Mouse (Mus musculus) liver, adult 2 months (tissue): ENCODE measurements around the gene Hectd4. TPM values are rescaled to one million over a fixed set of nuclear protein-coding genes. Genes with fewer than 3 reads are reported as not detected.

Experiments used
- DNase-seq: peaks from one replicate; pipeline ENCODE4 v3.0.0-alpha.2; 2011; ENCODE audit warnings: low read depth, low spot score; ENCODE audit errors: extremely low read depth
- H3K27ac ChIP-seq: fragments of 200-500 bp; replicated peaks from 2 replicates; pipeline ENCODE4 v1.5.1; 2012; ENCODE audit warnings: low read depth, mild to moderate bottlenecking, control low read depth, inconsistent platforms, low read length; ENCODE audit not compliant: insufficient read depth
- H3K27me3 ChIP-seq: fragments of 200-500 bp; 2 replicates; pipeline ENCODE4 v1.6.1; 2012; ENCODE audit warnings: mild to moderate bottlenecking, moderate library complexity, low read length, inconsistent platforms; ENCODE audit not compliant: control insufficient read depth, insufficient read depth
- H3K36me3 ChIP-seq: fragments of 200-500 bp; 2 replicates; pipeline ENCODE4 v1.6.1; 2012; ENCODE audit warnings: low read length, inconsistent platforms; ENCODE audit not compliant: control insufficient read depth, insufficient read depth
- H3K4me1 ChIP-seq: fragments of 200-500 bp; 2 replicates; pipeline ENCODE4 v1.6.1; 2011; ENCODE audit warnings: low read length; ENCODE audit not compliant: control insufficient read depth, insufficient read depth
- H3K4me3 ChIP-seq: fragments of 200-500 bp; 2 replicates; pipeline ENCODE4 v1.5.1; 2011; ENCODE audit warnings: low read depth, mild to moderate bottlenecking, control low read depth, low read length, moderate library complexity; ENCODE audit not compliant: insufficient read depth
- H3K79me2 ChIP-seq: fragments of 200-500 bp; 2 replicates; pipeline ENCODE4 v1.6.1; 2012; ENCODE audit warnings: inconsistent platforms, mild to moderate bottlenecking, low read length, moderate library complexity; ENCODE audit not compliant: control insufficient read depth, insufficient read depth
- H3K9ac ChIP-seq: fragments of 200-500 bp; 2 replicates; pipeline ENCODE4 v1.6.1; 2012; ENCODE audit warnings: low read depth, mild to moderate bottlenecking, control low read depth, inconsistent platforms, low read length
- CTCF ChIP-seq: fragments of 200-500 bp; IDR thresholded peaks from 2 replicates; pipeline ENCODE4 v1.5.1; 2011; ENCODE audit warnings: low read depth, low read length, control low read depth
- POLR2A ChIP-seq: fragments of 200-500 bp; IDR thresholded peaks from 2 replicates; pipeline ENCODE4 v1.6.1; 2011; ENCODE audit warnings: low read length, control low read depth; ENCODE audit not compliant: insufficient read depth; ENCODE audit errors: extremely low read depth
- WGBS: fragments of 180-500 bp; shearing (Covaris S2); methylation state at CpG from one replicate; pipeline ENCODE4 v1.1.7; 2018; 5-methylcytosine and 5-hydroxymethylcytosine counted together
- polyA plus RNA-seq: library from polyadenylated mRNA; depleted of rRNA; stranded (reverse); fragments of >200 nt; gene quantifications from 2 replicates; pipeline ENCODE4 v1.2.3, GENCODE M21; 2012; rRNA removed
- total RNA-seq: library from RNA; depleted of rRNA; stranded (reverse); fragments of >200 nt; gene quantifications from 2 replicates; pipeline ENCODE4 v1.2.3, GENCODE M21; 2014; rRNA removed

Gene Hectd4
- total and polyA plus RNA-seq, 2 experiments, result 7.6 to 9.7 TPM

- H3K4me1 ChIP-seq, result peaks cover 24% of the 10 kb centered on the region
- H3K9ac ChIP-seq, result no peak overlapping the region
These were observed 180.8 kb downstream of the Hectd4 start for GRCm38 (mm10) chr5:121400849-121401248.

GRCm38 (mm10) chr5:121407856-121408255 lies 187.8 kb downstream of the Hectd4 start:
- Histone ChIP-seq H3K27ac (peak overlapping the region; percentile 38), H3K4me1 (peaks cover 13% of the 10 kb centered on the region), H3K36me3 (peaks cover 12% of the 10 kb centered on the region), H3K9ac (no peak overlapping the region), H3K79me2 (peaks cover 21% of the 10 kb centered on the region; the same call in 1 of the 2 replicates), H3K27me3 (no peaks in the 10 kb centered on the region), H3K4me3 (no peak overlapping the region)
- TF ChIP-seq POLR2A, result no peak
- no peak for TF ChIP-seq CTCF
- WGBS, result 30% methylated on average over 8 of the region's 8 CpGs
- DNase-seq, result peak; percentile 96

More at GRCm38 (mm10) chr5:121400849-121401248, 180.8 kb downstream of the Hectd4 start:
- Histone ChIP-seq H3K79me2 (peaks cover 45% of the 10 kb centered on the region), H3K27ac (peak overlapping the region; percentile 20), H3K36me3 (no peaks in the 10 kb centered on the region), H3K27me3 (no peaks in the 10 kb centered on the region), H3K4me3 (no peak overlapping the region)
- WGBS, result 34% methylated on average over 5 of the region's 5 CpGs
- DNase-seq, result peak; percentile 64
- TF ChIP-seq POLR2A, result no peak

GRCm38 (mm10) chr5:121410975-121411374 lies 191.0 kb downstream of the Hectd4 start:
- peaks cover 11% of the 10 kb centered on the region for H3K79me2 ChIP-seq
- no peak for DNase-seq
- peaks cover 13% of the 10 kb centered on the region for H3K4me1 ChIP-seq
- H3K27ac ChIP-seq, result no peak overlapping the region
- peaks cover 37% of the 10 kb centered on the region for H3K36me3 ChIP-seq
- no peaks in the 10 kb centered on the region for H3K27me3 ChIP-seq
- H3K9ac ChIP-seq, result no peak overlapping the region
- TF ChIP-seq POLR2A, result no peak
- TF ChIP-seq CTCF, result no peak
- no peak overlapping the region for H3K4me3 ChIP-seq
- 58% methylated on average over 4 of the region's 4 CpGs for WGBS

Other genes with a start within 250 kb of the Hectd4 start
- gene Rph3a, start 210.1 kb upstream of the Hectd4 start, total RNA-seq, result 0.07 TPM in 1 of 2 replicates, not detected in the other
- gene Rph3a, start 210.1 kb upstream of the Hectd4 start, polyA plus RNA-seq, result not detected in 2 replicates
- 23.1 and 30.3 TPM in 2 replicates for gene Ptpn11, start 28.8 kb upstream of the Hectd4 start, total RNA-seq
- 15.6 and 17.0 TPM in 2 replicates for gene Ptpn11, start 28.8 kb upstream of the Hectd4 start, polyA plus RNA-seq
- gene Rpl6, start 15.7 kb upstream of the Hectd4 start, total RNA-seq, result 135 and 163 TPM in 2 replicates
- gene Rpl6, start 15.7 kb upstream of the Hectd4 start, polyA plus RNA-seq, result 122 and 146 TPM in 2 replicates
- 49.5 and 53.7 TPM in 2 replicates for gene Trafd1, start 165.4 kb downstream of the Hectd4 start, total RNA-seq
- gene Trafd1, start 165.4 kb downstream of the Hectd4 start, polyA plus RNA-seq, result 53.2 and 67.0 TPM in 2 replicates
- gene Naa25, start 177.7 kb downstream of the Hectd4 start, total RNA-seq, result 8.6 and 8.9 TPM in 2 replicates
- gene Naa25, start 177.7 kb downstream of the Hectd4 start, polyA plus RNA-seq, result 5.8 and 7.6 TPM in 2 replicates
- not detected in 2 replicates for gene Tmem116, start 231.7 kb downstream of the Hectd4 start, total RNA-seq
- 0.20 and 0.21 TPM in 2 replicates for gene Tmem116, start 231.7 kb downstream of the Hectd4 start, polyA plus RNA-seq
- 21.9 and 30.0 TPM in 2 replicates for gene Erp29, start 232.3 kb downstream of the Hectd4 start, total RNA-seq
- 21.5 and 27.1 TPM in 2 replicates for gene Erp29, start 232.3 kb downstream of the Hectd4 start, polyA plus RNA-seq